Mouse (Mus musculus): ENCODE data around the gene Capn8. TPM values are rescaled to one million over a fixed set of nuclear protein-coding genes. Genes with fewer than 3 reads are reported as not detected.

Gene Capn8
- polyA plus RNA-seq, 1 experiment from 2014 or later, result 0.08 TPM

DNA sequence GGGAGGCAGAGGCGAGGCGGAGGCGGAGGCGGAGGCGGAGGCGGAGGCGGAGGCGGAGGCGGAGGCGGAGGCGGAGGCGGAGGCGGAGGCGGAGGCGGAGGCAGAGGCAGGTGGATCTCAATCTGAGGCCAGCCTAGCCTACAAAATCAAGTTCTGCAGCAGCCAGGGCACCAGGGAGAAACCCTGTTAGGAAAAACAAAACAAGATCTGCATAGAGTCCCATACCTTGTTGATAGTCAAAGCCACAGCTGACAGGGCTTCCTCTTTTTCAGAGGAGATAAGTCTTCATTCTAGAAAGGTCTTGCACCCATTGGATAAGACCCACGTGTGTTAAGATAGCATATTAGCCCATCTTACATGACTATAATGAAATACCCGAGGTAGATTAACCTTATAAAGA lies 113.3 kb downstream of the Capn8 start:
- Histone ChIP-seq H3K4me3 (no peak overlapping the region), H3K27me3 (ENCODE audit: insufficient read depth, poor library complexity, severe bottlenecking) (no peaks in the 10 kb centered on the region), H3K27ac (no peak overlapping the region), H3K36me3 (no peaks in the 10 kb centered on the region), H3K9me3 (no peaks in the 10 kb centered on the region), H3K4me1 (replicated peaks) (peaks cover 19% of the 10 kb centered on the region)
- DNase-seq (ENCODE audit: low spot score), result no peak
- WGBS, result 94% methylated on average over 17 of the region's 17 CpGs

DNA sequence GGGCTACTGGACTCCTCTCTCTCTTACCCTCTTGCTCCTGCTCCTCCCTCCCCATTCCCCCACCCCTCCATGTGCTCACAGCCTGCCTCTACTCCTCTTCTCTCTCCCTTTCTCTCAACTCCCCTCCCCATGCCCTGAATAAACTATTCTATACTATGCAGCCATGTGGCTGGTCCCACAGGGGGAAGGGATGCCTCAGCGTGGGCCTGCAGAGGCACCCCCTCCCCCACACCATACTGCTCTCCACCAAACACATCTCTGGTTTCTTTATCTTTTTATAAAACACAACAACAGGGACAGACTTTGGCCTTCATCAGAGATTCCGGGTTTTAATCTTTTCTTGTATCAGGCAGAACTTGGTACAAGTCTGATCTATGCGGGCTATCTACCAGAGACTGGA lies 114.4 kb downstream of the Capn8 start:
- 68% methylated on average over 3 of the region's 3 CpGs for WGBS
- Histone ChIP-seq H3K36me3 (no peaks in the 10 kb centered on the region), H3K27ac (peak overlapping the region; percentile 29; the same call in 1 of the 2 replicates), H3K4me1 (replicated peaks) (peaks cover 22% of the 10 kb centered on the region), H3K27me3 (ENCODE audit: insufficient read depth, poor library complexity, severe bottlenecking) (no peaks in the 10 kb centered on the region), H3K4me3 (no peak overlapping the region), H3K9me3 (no peaks in the 10 kb centered on the region)
- no peak for DNase-seq (ENCODE audit: low spot score)

DNA sequence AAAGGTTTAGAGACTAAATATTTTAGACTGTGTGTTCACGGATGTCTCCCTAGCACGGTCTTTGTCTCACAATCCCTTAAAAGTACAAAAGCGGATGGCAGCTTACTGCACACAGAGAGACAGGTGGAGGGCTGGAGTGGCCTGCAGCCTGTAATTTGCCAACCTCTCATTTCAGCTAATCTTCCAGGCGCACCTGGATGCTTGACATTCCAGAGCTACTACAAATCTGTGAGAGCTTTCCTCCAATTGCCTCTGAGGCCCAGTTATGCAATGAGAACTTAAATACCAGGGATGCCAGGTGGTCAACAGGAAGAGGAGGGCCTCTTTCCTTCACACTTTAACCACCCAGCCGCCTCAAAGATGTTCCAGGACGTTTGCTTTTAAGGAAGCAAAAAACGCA lies 114.8 kb downstream of the Capn8 start:
- H3K9me3 ChIP-seq, result no peaks in the 10 kb centered on the region
- H3K36me3 ChIP-seq, result no peaks in the 10 kb centered on the region
- H3K4me1 ChIP-seq (replicated peaks), result peaks cover 22% of the 10 kb centered on the region
- no peaks in the 10 kb centered on the region for H3K27me3 ChIP-seq (ENCODE audit: insufficient read depth, poor library complexity, severe bottlenecking)
- 66% methylated on average over 7 of the region's 7 CpGs for WGBS
- no peak overlapping the region for H3K4me3 ChIP-seq
- DNase-seq (ENCODE audit: low spot score), result no peak
- no peak overlapping the region for H3K27ac ChIP-seq

Other genes with a start within 250 kb of the Capn8 start
- 20.0 and 23.5 TPM in 2 replicates for gene Fbxo28, start 223.4 kb upstream of the Capn8 start, polyA plus RNA-seq (2016; fragmentation: Nextera tagmentation; extraction: Ambion mirVana)
- 24.2 and 25.8 TPM in 2 replicates for gene Trp53bp2, start 155.8 kb upstream of the Capn8 start, polyA plus RNA-seq (2016; fragmentation: Nextera tagmentation; extraction: Ambion mirVana)
- 91.3 and 105 TPM in 2 replicates for gene Capn2, start 47.4 kb upstream of the Capn8 start, polyA plus RNA-seq (2016; fragmentation: Nextera tagmentation; extraction: Ambion mirVana)
- gene Ccdc185, start 184.2 kb downstream of the Capn8 start, polyA plus RNA-seq (2016; fragmentation: Nextera tagmentation; extraction: Ambion mirVana), result not detected in 2 replicates
- 16.3 and 22.3 TPM in 2 replicates for gene Susd4, start 198.9 kb downstream of the Capn8 start, polyA plus RNA-seq (2016; fragmentation: Nextera tagmentation; extraction: Ambion mirVana)